Comparison of ENCODE assay signal across 16 mouse cellular contexts in genomic region chr9:77951971-77952370, GRCm38 (mm10).
"Had no signal": no experiment of that assay in that cellular context is flagged by ENCODE, and none has a peak within 500 bp of the region (broad histone marks: within the 10 kb centered on the region; RNA-seq: fewer than 3 reads in every experiment).

No protein-coding gene starts in this region.

- DNase-seq: layer of hippocampus, postnatal 36 days; liver, embryonic 13.5 days; lung, adult 2 months; lung, postnatal 14 days; lung, postnatal 4 days; midbrain, embryonic 14.5 days; thymus, adult 2 months; thymus, postnatal 14 days; thymus, postnatal 4 days had no signal

- H3K9me3 ChIP-seq: limb, embryonic 15.5 days; liver, embryonic 13.5 days had no signal

- H3K4me3 ChIP-seq: left cerebral cortex, adult 2 months; limb, embryonic 12.5 days; limb, embryonic 15.5 days; liver, embryonic 13.5 days had no signal

- H3K27ac ChIP-seq: left cerebral cortex, adult 2 months; limb, embryonic 12.5 days; limb, embryonic 15.5 days; liver, embryonic 13.5 days; stomach, postnatal 0 days had no signal

- H3K9ac ChIP-seq: limb, embryonic 15.5 days; liver, embryonic 13.5 days had no signal

- H3K4me2 ChIP-seq: limb, embryonic 12.5 days; limb, embryonic 15.5 days; liver, embryonic 13.5 days; midbrain, embryonic 11.5 days had no signal

- H3K36me3 ChIP-seq: limb, embryonic 12.5 days; limb, embryonic 15.5 days had no signal

- H3K27me3 ChIP-seq: limb, embryonic 12.5 days; limb, embryonic 15.5 days; liver, embryonic 13.5 days had no signal

- ATAC-seq: hindbrain, embryonic 16.5 days; intestine, embryonic 16.5 days had no signal
